Mouse (Mus musculus): Measurements from ENCODE around the gene Tstd3.

- TF ChIP-seq POLR2A (IDR thresholded peaks at IDR 0.05; ENCODE audit: insufficient read depth, low read depth, low read length) (no peak), CTCF (IDR thresholded peaks at IDR 0.05) (no peak), EP300 (IDR thresholded peaks at IDR 0.05; ENCODE audit: insufficient read depth, low read depth, low read length) (no peak)
Observed at GRCm38 (mm10) chr4:21763827-21764226, 3.2 kb downstream of the Tstd3 start.

Data from heart, adult 2 months (tissue).